Mouse (Mus musculus) hematopoietic stem cell, adult 5-6 weeks (primary cell): ENCODE results near the gene Brwd1. TPM values are rescaled to one million over a fixed set of nuclear protein-coding genes. Genes with fewer than 3 reads are reported as not detected.
"Not testable (repeated sequence)": the region's sequence is repeated elsewhere in the genome, so short reads cannot be mapped to it uniquely, and the experiment has no call there.

ENCODE experiments used
- ATAC-seq, 2 experiments: fragments of 125-278 bp in 1 of 2; replicated peaks in 1 of 2; 2 replicates each; pipeline ENCODE4 v1.8.0; 2016 to 2017; ENCODE audit warnings: inconsistent platforms in 2 of 2, mild to moderate bottlenecking in 2 of 2, moderate number of reproducible peaks in 2 of 2, low read depth in 1 of 2, moderate TSS enrichment in 1 of 2; ENCODE audit not compliant: low FRiP score in 2 of 2, poor library complexity in 2 of 2, severe bottlenecking in 2 of 2, insufficient read depth in 1 of 2, low TSS enrichment in 1 of 2
- total RNA-seq: library from RNA; stranded (forward); fragments of 172-1452, 232-1000 nt; gene quantifications from 2 replicates; pipeline ENCODE4 v1.2.3, GENCODE M21; 2017

Gene Brwd1
- 79.4 and 83.5 TPM in 2 replicates for total RNA-seq

DNA sequence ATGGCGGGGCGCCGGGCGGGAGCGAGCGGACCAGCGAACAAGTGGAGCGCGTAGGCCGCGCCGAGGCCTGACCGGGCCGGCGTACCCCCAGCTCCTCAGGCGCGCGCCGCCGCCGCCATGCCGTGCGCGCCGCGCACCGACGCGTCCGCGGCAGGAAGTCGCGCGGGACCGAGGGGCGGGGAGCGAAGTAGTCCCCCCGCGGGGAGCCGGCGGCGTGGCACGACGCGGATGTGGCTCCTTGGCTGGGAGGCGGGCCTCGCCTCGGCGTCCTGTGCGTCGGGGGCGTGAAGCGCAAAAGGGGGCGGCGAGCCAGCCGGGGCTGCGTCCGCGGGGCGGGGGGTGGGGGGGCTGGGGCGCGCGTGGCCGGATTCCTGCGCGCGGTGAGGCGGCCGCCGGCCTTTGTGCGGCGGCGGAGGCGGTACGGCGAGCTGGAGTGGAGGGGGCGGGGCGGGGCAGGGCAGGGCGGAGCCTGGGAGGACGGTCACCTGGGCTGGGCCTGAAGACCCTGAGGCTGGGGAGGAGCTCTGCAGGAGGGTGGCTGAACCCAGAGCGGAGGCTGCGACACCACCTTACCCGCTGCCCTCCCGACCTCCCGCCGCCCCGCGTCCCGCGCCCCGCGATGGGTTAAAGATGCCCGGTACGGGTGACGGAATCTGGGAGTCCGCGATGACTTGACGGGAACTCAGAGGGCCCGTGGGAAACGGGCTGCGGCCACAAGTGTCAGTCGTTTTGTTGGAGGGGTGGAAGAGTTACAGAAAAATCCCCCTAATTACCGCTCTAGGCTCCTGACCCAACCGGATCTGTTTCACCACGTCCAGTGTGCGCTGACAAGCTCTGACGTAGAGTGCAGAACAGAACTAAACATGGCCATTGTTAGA lies at the start of gene Brwd1:
Gene Brwd1, minus strand, starts transcription at position 226 of the 878 bp plus-strand sequence.
- peak; percentile 47 to 62 for ATAC-seq

DNA sequence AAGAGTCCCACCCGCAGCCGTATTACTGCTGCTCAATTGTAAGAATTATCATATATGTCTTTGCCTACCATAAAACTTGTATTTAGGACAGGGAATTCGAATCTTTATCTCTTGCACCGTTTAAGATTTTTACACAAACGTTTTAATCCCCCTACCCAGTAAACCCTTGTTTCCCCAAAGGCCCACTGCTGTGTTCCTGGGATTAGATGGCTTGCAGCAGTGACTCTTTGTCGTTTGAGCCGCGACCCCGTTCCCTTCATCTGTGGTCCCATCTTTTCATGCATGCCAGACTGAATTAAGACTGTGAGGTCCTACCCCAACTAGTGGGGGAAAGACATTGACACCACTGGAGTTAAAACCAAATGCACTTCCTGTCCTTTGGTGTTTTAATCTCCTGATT lies 46.1 kb upstream of the Brwd1 start:
- ATAC-seq, result no peak

DNA sequence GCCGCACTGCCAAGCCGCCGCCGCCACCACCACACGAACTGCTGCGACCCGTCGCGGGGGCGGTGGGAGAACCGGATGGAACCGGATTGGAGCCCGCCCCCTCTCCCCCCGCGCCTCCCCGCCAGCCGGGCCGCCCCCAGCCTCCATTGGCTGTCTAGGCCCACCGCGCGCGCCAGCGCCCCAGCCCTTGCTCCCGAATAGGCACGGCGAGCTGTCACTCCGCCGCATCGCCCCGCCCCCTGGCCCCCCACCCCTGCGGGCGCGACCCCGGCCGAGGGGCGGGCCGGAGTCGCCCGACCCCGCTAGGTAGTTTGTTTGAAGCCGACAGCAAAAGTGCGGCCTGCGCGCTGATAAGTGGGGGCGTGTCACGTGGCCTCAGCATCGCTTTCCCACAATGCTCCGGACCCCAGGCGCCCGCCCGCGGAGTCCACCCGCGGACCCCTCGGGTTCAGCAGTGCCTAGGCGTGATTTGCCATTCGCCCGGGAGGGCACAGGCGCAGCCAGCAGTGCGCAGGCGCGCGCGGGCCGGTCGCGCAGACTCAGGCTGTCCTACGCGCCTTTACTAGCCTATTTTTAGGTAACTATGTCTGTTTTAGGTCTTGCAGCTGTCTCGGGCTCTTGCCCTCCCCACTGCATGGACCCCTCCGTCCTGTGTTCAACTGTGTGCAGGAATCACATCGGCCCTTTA lies 45.5 kb upstream of the Brwd1 start, which contains the start of gene Hmgn1:
Gene Hmgn1, minus strand, starts transcription at position 73 of the 688 bp plus-strand sequence.
- peak; percentile 90 to 91 for ATAC-seq

DNA sequence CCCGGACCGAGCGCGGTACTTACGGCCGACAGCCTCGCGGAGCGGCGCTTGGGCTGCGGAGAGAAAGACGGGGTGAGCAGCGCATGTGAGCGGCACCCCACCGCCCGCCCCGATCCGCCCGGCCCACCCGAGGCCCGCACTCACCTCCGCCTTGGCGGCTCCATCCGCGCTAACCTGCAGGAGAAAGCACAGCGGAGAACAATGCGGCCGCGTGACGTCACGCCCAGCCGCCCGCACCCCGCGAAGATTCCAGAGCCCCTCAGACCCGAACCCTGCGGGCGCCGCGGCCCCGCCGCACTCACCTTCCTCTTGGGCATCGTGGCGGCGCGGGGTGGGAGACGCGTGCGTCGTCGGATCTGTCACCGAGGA lies 44.9 kb upstream of the Brwd1 start:
- ATAC-seq, result peak; percentile 2 to 21; a peak in 1 of 4 replicates

DNA sequence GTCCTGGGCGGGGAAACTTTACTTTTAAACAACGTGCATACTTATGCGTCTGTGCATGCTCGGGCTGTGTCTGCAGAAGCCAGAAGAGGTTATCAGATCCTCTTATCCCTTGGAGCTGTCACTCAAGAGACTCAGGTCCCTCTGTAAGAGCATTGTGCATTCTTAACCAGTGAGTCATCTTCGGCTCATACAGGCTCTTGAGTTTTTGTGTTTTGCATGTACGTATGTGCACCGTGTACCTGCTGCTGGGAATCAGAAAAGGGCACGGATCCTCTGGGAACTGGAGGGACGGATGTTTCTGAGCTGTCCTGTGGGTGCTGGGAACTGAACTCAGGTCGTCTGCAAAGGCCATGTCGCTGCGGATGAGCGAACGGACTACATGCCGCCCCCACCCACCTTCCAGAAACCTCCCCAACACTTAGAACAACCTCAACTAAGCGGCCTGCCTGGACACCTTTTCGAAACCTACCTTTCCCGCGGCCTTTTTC lies 44.4 kb upstream of the Brwd1 start:
- ATAC-seq, result no peak

DNA sequence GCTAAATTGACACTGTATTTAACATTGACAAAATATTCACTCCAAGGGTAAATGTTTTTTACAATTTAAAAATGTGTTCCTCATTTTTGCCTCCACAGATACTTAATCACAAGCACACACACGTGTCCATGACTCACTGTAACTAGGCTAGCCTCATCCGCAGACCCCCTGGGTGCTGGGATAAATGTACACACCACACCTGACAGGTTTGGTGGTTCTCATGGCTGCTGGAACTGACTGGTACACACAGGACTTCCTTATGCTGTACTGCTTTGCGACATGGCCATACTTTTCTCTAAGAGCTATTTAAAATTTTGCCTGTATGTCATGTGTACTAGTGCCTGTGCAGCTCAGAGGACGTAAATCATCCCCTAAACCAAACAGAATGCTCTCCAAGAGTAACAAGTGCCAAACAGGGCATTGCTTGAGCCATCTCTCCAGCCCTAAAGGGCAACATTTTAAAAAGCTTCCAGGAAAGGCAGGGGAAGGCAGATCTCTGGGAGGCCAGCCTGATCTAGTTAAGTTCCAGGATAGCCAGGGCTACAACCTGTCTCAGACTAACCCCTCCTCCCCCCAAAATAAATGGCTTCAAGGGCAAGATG lies 37.8 kb upstream of the Brwd1 start:
- no peak for ATAC-seq

DNA sequence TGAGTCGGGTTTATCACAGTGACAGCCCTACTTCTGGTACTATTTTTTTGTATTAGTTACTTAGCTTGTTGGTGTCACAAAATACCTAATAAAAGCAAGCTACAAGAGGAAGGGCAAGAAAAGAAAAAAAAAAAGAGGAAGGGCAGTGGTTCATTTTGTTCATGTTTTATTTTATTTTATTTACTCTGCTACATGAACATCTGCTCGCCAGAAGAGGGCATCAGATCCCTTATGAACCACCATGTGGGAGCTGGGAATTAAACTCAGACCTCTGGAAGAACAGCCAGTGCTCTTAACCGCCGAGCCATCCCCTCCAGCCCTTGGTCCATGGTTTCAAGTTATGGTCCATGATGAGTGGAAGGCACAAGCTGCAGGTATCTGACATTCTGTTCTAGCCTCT lies 32.4 kb upstream of the Brwd1 start:
- no peak; a peak in 1 of 4 replicates for ATAC-seq

DNA sequence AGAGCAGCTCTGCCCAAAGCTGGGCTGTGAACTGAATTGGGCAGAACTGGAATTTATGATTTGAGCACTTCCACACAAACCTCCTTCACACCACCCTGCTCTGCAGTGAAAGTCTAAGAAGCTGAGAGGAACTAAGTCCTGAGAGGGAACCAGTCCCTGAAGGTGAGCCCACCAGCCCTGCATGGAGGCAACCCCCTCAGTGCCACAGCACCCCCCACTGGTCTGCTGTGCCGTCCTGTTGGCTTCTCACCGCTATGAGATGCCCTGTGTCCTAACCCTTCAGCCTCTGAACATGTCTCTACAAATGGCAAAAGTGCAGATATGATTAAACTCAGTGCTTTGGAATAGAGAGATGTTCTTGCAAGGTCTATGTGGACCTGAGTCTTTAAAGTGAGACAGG lies 30.4 kb upstream of the Brwd1 start:
- ATAC-seq, result no peak

DNA sequence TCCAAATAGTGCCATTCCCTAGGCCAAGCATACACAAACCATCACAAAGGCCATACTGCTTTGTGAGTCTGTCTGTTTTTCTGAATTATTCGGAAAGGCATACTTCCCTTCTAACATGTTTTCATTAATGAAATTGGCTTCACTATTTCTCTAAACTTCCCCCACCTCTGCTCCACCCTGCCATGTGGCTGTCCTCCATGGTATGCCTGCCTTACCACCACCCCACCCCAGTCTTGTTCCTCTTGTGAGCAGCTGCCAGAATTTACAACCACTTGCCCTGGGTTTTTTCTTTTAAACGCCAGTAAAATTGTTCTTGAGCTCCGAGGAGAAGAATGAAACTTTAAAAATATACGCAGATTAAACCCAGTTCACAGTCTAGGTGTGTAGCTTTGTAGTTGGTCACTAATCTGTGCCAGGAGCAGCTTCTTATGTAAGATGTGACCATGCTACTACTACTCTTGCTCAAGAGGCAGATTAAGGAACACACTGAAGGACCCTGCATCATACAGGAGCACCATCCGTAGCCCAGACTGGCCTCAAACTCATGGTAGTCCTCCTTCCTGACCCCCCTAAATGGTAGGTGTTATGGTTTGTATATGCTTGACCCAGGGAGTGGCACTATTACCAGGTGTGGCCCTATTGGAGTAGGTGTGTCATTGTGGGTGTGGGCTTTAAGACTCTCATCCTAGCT lies 28.5 kb upstream of the Brwd1 start:
- ATAC-seq, result peak in 1 of 2 experiments; percentile 49; a peak in 1 of 4 replicates

DNA sequence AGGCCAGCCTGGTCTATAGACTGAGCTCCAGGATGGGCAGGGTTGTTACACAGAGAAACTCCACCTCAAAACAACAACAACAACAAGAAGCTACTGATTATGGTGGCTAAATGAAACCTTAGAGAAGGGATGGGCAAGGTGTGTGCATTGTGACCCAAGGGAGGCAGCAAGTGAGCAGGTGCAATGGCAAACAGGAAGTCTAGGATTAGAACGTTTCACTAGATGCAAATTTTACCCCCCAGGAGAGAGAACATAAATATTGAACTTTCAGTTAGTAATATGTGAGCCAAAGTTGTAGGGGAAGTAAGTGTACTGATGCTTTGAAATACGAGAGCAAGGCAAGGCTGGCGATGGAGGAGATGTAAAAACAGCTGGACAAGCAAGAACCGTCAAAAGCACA lies 27.3 kb upstream of the Brwd1 start:
- no peak for ATAC-seq

DNA sequence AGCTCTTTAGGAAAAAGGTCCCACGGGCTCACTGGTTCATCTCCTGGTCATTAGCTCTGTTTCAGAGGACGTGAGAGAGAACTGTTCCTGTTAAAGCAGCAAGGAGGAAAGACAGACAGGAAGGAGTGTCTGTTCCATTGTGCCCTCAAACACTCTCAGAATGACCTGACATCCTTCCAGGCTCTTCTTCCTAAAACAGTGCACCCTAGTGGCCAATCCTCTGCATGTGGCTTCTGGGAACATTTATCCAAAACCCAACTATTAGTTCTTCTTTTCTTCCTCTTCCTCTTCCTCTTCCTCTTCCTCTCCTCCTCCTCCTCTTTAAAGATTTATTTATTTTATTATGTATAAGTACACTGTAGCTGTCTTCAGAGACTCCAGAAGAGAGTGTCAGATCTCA lies 20.7 kb upstream of the Brwd1 start:
- ATAC-seq, result no peak

DNA sequence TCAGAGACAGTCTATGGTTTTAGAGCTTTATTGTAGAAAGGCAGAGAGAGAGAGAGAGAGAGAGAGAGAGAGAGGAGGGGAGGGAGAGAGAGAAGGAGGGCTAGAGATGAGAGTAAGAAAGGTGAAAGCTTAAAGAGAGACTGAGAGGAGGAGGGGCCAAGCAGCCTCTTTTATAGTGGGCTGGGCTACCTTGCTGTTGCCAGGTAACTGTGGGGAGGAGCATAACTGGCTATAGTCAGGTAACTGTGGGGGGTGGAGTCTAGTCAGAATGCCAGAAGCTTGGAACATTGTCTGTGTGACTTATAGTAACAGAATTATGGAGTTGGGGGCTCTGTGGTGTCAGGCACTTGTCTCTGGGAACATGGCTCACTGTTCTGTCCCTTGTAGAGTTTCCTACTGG lies 15.5 kb upstream of the Brwd1 start:
- ATAC-seq, result not testable (repeated sequence)

DNA sequence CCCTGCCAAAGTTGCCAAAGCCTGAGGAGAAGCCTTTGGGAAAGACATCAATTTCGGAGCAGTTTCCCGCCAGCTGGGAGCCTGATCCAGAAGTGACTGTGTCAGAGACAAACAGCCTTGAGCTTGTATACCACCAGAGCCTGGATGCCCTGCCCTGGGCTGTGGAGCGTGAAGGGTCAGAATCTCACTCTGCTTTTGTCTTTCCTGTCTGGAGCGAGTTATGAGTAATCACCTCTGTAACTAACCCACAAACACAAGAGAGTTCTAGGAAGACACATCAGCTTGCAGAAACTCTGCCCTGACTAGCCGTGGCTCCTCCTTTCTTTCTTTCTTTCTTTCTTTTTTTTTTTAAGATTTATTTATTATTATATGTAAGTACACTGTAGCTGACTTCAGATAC lies 13.6 kb upstream of the Brwd1 start:
- no peak for ATAC-seq

DNA sequence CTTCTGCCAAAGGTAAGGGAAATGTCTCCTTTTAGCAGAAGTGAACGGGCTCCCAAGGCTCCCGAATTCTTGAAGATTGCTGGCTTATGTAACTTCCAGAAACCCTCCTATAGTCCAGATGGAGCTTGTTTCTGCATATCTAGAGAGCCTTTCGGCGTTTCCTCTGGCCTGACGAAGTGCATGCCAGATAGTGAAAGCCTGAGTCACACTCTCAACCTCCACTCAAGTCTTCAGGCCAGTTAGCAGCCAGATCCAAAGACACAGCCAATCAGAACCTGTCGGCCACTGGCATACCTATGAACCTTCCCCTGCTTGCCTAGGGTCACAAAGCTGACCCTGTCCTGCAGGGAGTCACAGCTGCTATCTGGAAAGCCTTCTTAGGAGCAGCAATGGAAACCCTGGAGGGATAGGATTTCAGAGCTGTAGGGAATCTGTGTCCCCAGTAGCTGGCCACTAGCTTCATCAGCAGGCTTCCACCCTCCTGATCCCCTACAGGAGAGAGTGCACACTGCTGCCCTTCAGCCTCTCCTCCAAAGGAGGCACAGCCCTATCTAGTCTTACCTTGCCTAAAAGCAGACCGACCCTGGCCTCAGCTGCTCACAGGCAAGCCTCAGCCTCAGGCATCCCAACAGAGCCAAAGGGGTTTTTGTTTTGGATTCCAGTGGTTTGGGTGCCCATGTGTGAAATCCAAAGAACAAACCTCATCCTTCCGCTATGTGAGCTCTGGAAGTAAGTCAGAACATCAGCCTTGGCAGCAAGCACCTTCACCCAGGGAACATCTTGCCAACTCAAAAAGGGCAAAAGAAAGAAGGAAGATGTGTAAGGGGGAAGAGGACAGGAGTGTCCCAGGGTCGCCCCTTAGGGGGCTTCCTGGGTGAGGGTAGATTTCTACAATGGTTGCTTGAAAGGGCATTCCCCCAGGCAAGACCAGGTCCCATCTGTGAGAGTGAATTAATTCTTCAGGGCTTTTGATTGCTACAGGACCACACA lies 9.5 kb upstream of the Brwd1 start:
- no peak for ATAC-seq

DNA sequence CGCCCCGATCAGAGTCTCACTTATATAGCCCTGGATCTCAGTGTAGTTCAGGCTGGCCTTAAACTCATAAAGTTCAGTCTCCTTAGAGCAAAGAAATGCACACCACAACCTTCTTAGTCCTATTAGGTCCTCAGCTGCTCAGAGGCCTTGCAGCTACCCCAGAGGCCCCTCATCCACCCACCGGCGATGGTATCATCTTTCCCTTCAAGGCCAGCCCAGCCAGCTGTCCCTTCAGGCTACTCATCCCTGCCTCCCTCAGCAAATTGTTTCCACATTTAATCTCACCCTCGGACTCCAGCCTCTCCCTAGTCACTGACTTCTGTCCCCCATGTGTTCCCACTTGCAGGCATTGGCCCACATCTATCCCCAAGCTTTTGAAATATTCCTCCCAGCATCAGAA lies 5.8 kb upstream of the Brwd1 start:
- no peak for ATAC-seq

DNA sequence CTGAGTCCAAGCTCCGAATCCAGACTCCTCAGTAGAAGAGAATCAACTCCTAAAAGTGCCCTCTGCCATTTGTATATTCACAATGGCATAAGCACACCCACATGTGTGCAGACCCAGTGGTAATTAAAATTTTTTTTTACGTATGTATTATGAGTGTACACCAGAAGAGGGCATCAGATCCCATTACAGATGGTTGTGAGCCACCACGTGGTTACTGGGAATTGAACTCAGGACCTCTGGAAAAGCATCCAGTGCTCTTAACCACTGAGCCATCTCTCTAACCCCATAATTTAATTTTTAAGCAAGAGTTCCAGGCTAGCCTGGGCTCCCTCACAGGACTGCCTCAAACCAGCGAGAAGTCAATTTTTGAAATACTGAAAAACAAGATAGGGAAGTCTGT lies 5.1 kb upstream of the Brwd1 start:
- ATAC-seq, result no peak
